Mouse (Mus musculus) hindbrain, embryonic 14.5 days (tissue): ENCODE measurements around the gene Mbnl1. TPM values are rescaled to one million over a fixed set of nuclear protein-coding genes. Genes with fewer than 3 reads are reported as not detected.

Experiments used
- ATAC-seq: fragments of 200-750 bp; cut with Nextera tagmentation; 2 replicates; pipeline ENCODE4 v1.8.0; 2017; ENCODE audit warnings: moderate number of reproducible peaks, mild to moderate bottlenecking, moderate TSS enrichment, moderate library complexity; ENCODE audit not compliant: low FRiP score
- DNase-seq: peaks from one replicate; pipeline ENCODE4 v3.0.0-alpha.2; 2015; ENCODE audit warnings: low spot score
- H3K27ac ChIP-seq: fragments of 300-500 bp; sonication (generic); 2 replicates; pipeline ENCODE4 v1.5.1; 2014; ENCODE audit warnings: mild to moderate bottlenecking, moderate library complexity
- H3K27me3 ChIP-seq: fragments of 300-500 bp; sonication (generic); 2 replicates; pipeline ENCODE4 v1.6.1; 2014; ENCODE audit warnings: mild to moderate bottlenecking, low read length, mixed read lengths; ENCODE audit not compliant: control insufficient read depth, insufficient read depth
- H3K36me3 ChIP-seq: fragments of 300-500 bp; sonication (generic); replicated peaks from 2 replicates; pipeline ENCODE4 v1.6.1; 2014; ENCODE audit not compliant: control insufficient read depth, insufficient read depth
- H3K4me1 ChIP-seq: fragments of 300-500 bp; sonication (generic); replicated peaks from 2 replicates; pipeline ENCODE4 v1.6.1; 2014; ENCODE audit warnings: antibody characterized with exemption, low read length, mixed read lengths; ENCODE audit not compliant: control insufficient read depth, insufficient read depth
- H3K4me2 ChIP-seq: fragments of 300-500 bp; sonication (generic); replicated peaks from 2 replicates; pipeline ENCODE4 v1.6.1; 2014; ENCODE audit warnings: mild to moderate bottlenecking, moderate library complexity
- H3K4me3 ChIP-seq: fragments of 300-500 bp; sonication (generic); replicated peaks from 2 replicates; pipeline ENCODE4 v1.5.1; 2014; ENCODE audit warnings: mild to moderate bottlenecking, low read length
- H3K9ac ChIP-seq: fragments of 300-500 bp; sonication (generic); 2 replicates; pipeline ENCODE4 v1.6.1; 2014
- H3K9me3 ChIP-seq: fragments of 300-500 bp; sonication (generic); 2 replicates; pipeline ENCODE4 v1.6.1; 2016; ENCODE audit warnings: low read length; ENCODE audit not compliant: control insufficient read depth
- WGBS: fragments of 180-500 bp; shearing (Covaris S2); extraction: QIAGEN DNeasy Blood & Tissue Kit; methylation state at CpG from one replicate; pipeline ENCODE4 v1.1.7; 2014; 5-methylcytosine and 5-hydroxymethylcytosine counted together
- polyA plus RNA-seq: library from polyadenylated mRNA; unstranded; fragments of >200 nt; fragmentation: Nextera tagmentation; extraction: Ambion mirVana; gene quantifications from 2 replicates; pipeline ENCODE4 v1.2.1, GENCODE M21; 2014

Mbnl1 gene
- polyA plus RNA-seq, 1 experiment from 2014 or later = 63.2 TPM

DNA sequence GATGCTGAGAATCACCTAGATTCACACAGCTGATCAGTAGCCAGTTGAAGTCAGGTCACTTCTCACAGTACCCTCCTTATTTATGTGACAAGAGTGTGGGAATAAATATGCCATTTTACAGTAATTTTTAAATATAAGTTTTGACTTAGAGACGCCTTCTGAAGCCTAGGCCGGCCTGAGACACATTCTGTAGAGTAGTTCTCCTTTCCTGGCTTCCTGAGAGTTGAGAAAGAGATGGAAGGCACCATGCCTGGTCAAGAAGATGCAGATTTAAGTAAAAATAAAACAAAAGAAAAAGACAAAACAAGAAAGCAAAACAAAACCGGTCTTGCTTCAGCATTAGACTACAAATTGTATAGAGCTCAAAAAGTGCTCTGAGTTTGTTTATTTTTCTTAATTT lies 38.6 kb downstream of the Mbnl1 start:
- H3K4me2 ChIP-seq = no peak overlapping the region
- 0 out of 2 replicates have a peak, but pooled peaks cover 6% of the 10 kb centered on the region for H3K4me1 ChIP-seq
- H3K36me3 ChIP-seq = no peaks in the 10 kb centered on the region
- no peak for ATAC-seq
- WGBS = 89% methylated on average over 3 of the region's 3 CpGs
- H3K9me3 ChIP-seq = no peaks in the 10 kb centered on the region
- H3K27ac ChIP-seq = no peak overlapping the region
- DNase-seq = no peak
- no peak overlapping the region for H3K4me3 ChIP-seq
- no peaks in the 10 kb centered on the region for H3K27me3 ChIP-seq
- H3K9ac ChIP-seq = no peak overlapping the region

DNA sequence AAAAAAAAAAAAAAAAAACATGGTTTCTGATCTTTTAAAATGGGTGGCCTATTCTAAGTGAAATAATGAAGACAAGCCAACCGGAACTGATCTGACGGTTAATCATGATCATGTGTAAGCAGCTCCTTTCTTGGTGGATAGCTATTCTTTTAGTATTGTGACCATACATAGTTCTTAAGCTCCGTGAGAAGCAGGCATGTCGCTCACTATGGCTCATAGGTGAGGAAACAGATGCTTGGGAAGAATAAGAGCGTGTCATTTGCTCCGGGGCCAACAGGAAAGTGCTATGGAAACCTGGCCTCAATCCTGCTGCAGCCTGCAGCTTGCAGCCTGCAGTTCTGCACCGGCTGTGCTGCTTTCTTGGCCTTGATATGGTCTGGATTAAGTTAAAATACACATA lies 40.7 kb downstream of the Mbnl1 start:
- Histone ChIP-seq H3K36me3 (no peaks in the 10 kb centered on the region), H3K27me3 (no peaks in the 10 kb centered on the region), H3K4me3 (no peak overlapping the region), H3K9me3 (no peaks in the 10 kb centered on the region), H3K9ac (no peak overlapping the region), H3K27ac (no peak overlapping the region), H3K4me1 (0 out of 2 replicates have a peak, but pooled peaks cover 6% of the 10 kb centered on the region), H3K4me2 (no peak overlapping the region)
- ATAC-seq (no peak; the same call in 1 of the 2 replicates), DNase-seq (no peak)
- WGBS = 31% methylated on average over 7 of the region's 7 CpGs

DNA sequence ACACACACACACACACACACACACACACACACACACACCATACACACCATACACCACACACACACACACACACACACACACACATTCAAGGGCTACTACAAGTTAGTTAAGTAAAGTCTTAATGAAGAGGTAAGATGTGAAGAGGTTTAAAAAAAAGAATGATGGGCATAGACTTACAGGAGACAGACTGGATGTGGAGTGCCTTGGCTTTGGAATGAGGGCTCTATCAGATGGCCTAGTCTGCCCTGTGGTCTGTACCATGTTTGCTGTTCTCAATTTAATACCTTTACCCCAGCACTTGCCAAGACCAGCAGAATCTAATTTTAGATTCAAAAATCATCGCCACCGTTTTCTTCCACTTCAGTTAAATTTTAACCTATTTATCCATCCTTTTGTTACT lies 41.1 kb downstream of the Mbnl1 start:
- no peaks in the 10 kb centered on the region for H3K27me3 ChIP-seq
- ATAC-seq (no peak), DNase-seq (no peak)
- H3K4me3 ChIP-seq = no peak overlapping the region
- H3K27ac ChIP-seq = no peak overlapping the region
- WGBS = 94% methylated on average over 2 of the region's 2 CpGs
- no peak overlapping the region for H3K9ac ChIP-seq
- no peak overlapping the region for H3K4me2 ChIP-seq
- 0 out of 2 replicates have a peak, but pooled peaks cover 6% of the 10 kb centered on the region for H3K4me1 ChIP-seq
- no peaks in the 10 kb centered on the region for H3K36me3 ChIP-seq
- H3K9me3 ChIP-seq = no peaks in the 10 kb centered on the region

DNA sequence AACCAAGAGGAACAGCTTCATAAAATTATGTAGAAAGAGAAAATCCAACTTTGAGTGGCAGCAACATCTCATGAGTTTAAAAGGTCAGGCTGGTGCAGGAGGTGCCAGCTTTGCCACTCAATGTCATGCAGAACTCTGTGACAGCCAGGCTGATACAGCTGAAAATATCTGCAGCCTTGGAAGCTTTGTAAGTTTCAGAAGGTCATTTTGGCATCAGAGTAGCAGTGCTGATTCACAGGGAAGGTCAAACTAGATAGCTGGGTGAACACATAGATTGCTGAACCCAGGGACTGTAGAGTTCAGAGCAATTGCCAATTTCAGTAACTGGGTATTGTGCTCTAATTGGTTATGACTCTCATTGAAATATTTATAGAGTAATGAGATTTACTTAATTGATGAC lies 42.8 kb downstream of the Mbnl1 start:
- H3K36me3 ChIP-seq = no peaks in the 10 kb centered on the region
- no peaks in the 10 kb centered on the region for H3K27me3 ChIP-seq
- H3K9me3 ChIP-seq = no peaks in the 10 kb centered on the region
- 0 out of 2 replicates have a peak, but pooled peaks cover 6% of the 10 kb centered on the region for H3K4me1 ChIP-seq
- DNase-seq = no peak
- no peak overlapping the region for H3K27ac ChIP-seq
- ATAC-seq = no peak
- H3K9ac ChIP-seq = no peak overlapping the region
- no peak overlapping the region for H3K4me3 ChIP-seq
- H3K4me2 ChIP-seq = no peak overlapping the region

DNA sequence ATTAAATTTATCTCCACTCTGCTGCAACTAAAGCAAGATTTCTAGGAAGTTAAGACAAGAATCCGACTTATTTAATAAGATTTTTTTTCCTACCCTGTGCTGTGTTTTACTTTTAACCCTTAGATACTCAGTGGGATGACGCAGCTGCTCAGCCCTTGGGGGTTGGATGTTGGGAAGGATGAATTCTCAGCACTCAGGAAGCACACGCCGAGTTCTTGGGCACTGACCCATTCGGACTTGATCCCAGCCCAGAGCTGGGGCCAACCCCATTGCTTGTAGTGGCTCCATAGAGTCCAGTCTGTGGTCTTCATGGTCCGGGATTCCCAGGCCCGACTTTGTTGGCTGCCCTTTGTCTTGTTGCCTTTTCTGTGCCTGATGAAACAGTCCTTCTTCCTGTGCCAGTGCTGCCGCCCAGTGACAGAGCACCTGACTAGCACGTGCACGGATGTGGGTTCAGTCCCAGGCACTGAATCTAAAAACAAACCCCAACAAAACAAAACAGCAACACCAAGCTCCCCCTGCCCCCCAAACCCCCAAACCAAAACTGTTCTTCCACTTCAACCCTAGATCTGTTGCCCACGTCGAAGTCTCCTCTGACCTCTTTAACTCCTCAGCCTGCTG lies 43.5 kb downstream of the Mbnl1 start:
- WGBS = 40% methylated on average over 12 of the region's 12 CpGs
- no peaks in the 10 kb centered on the region for H3K27me3 ChIP-seq
- ATAC-seq (peak; percentile 17; the same call in 1 of the 2 replicates), DNase-seq (no peak)
- H3K36me3 ChIP-seq = no peaks in the 10 kb centered on the region
- no peak overlapping the region for H3K4me2 ChIP-seq
- no peaks in the 10 kb centered on the region for H3K9me3 ChIP-seq
- no peak overlapping the region for H3K4me3 ChIP-seq
- H3K9ac ChIP-seq = no peak overlapping the region
- 0 out of 2 replicates have a peak, but pooled peaks cover 6% of the 10 kb centered on the region for H3K4me1 ChIP-seq
- no peak overlapping the region for H3K27ac ChIP-seq

DNA sequence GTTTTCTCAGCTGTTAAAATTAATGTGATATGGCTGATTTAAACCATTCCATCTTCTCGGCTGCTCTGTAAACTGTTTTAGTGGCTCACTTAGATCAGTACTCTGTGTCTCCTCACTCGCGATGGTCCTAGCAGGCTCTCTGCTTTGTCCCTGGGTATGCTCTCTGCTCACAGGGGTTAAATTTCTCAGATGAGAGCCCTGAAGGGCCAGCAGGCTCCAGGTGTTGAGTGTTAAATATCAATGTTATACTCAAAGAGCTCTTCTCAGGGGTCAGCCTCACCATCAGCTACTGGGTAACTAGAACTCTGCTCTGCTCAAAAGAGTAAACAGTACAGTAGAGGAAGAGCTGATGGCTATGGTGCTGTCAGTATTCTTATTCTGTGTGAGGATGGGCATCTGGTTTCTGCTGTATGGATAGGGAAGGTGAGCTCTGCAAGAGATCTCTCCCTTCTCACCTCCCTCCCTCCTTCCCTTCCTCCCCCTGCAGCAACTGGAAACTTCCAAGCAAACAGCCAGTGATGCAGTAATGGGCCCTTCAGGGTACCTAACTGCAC lies 44.7 kb downstream of the Mbnl1 start:
- Histone ChIP-seq H3K27ac (no peak overlapping the region), H3K9ac (no peak overlapping the region), H3K27me3 (no peaks in the 10 kb centered on the region), H3K4me1 (0 out of 2 replicates have a peak, but pooled peaks cover 6% of the 10 kb centered on the region), H3K9me3 (no peaks in the 10 kb centered on the region), H3K36me3 (no peaks in the 10 kb centered on the region), H3K4me2 (no peak overlapping the region), H3K4me3 (no peak overlapping the region)
- DNase-seq = no peak
- ATAC-seq = no peak
- 66% methylated on average over 3 of the region's 3 CpGs for WGBS

DNA sequence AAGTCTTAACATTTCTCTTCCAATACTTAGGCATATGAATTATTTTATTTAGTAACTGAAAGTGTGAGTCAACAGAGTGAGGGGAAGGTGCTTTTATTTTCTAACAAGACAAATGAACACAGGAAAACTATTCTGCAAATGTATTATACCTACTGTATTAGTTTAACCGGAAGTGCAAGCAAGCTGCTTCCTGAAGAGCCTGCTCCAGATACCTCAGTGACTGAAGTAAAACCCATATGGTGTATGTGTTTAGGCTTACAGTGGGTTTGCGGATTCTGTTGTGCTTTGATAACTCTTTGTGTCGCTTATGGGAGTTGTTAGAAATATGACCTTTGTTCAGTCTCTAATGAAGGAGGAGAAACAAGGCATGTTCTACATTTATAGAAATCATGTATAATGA lies 46.7 kb downstream of the Mbnl1 start:
- H3K9me3 ChIP-seq = no peaks in the 10 kb centered on the region
- no peaks in the 10 kb centered on the region for H3K4me1 ChIP-seq
- DNase-seq (no peak), ATAC-seq (no peak)
- no peaks in the 10 kb centered on the region for H3K27me3 ChIP-seq
- no peak overlapping the region for H3K9ac ChIP-seq
- no peak overlapping the region for H3K4me2 ChIP-seq
- 88% methylated on average over 3 of the region's 3 CpGs for WGBS
- no peak overlapping the region for H3K4me3 ChIP-seq
- no peak overlapping the region for H3K27ac ChIP-seq
- no peaks in the 10 kb centered on the region for H3K36me3 ChIP-seq

DNA sequence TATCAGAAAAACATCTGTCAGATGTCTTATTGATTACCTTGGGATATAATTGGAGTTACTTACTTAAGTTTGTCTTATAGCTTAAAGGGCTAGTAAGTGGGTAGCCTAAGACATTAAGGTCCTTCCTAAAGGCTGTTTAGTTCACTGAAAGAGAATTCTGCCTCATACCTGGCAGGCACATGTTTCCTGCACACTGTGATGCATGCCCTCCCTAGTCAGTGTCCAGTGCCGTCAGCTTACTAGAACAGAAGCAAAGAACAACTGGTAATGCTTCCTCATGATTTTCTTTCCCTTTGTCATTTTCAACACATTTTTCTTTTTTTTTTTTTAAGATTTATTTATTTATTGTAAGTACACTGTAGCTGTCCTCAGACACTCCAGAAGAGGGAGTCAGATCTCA lies 51.5 kb downstream of the Mbnl1 start:
- Histone ChIP-seq H3K27ac (no peak overlapping the region), H3K36me3 (no peaks in the 10 kb centered on the region)

DNA sequence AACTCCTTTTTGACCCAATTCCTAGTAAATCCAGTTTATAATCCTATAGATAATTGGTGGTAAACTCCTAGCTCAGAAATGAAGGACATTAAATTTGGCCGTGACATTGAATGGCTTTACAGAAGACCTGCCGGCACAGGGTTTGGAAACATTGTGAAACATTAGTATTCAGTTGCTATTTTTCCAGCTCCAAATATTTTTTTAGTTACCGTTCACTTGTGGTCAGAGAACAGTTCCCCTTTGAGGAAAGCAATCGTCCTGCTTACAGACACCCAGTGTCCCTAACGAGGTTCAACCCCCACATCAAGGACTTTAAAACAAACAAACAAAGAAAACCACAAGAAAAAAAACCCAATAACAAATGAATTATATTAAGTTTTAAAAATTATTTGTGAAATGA lies 58.7 kb downstream of the Mbnl1 start:
- peaks cover 44% of the 10 kb centered on the region for H3K4me1 ChIP-seq
- H3K9me3 ChIP-seq = no peaks in the 10 kb centered on the region
- ATAC-seq = no peak
- DNase-seq = no peak
- WGBS = 72% methylated on average over 5 of the region's 5 CpGs
- H3K27me3 ChIP-seq = no peaks in the 10 kb centered on the region
- H3K4me2 ChIP-seq = peak overlapping the region; percentile 67
- peak overlapping the region; percentile 8; the same call in 1 of the 2 replicates for H3K9ac ChIP-seq
- H3K36me3 ChIP-seq = no peaks in the 10 kb centered on the region
- H3K27ac ChIP-seq = no peak overlapping the region
- peak overlapping the region; percentile 12 for H3K4me3 ChIP-seq

More for the DNA sequence above, 51.5 kb downstream of the Mbnl1 start:
- H3K27me3 ChIP-seq = no peaks in the 10 kb centered on the region
- no peak for ATAC-seq
- H3K9ac ChIP-seq = no peak overlapping the region
- no peak overlapping the region for H3K4me3 ChIP-seq
- no peak overlapping the region for H3K4me2 ChIP-seq
- no peaks in the 10 kb centered on the region for H3K9me3 ChIP-seq
- no peak for DNase-seq
- WGBS = 89% methylated on average over 1 of the region's 1 CpGs
- H3K4me1 ChIP-seq = peaks cover 18% of the 10 kb centered on the region
